Mouse (Mus musculus) MEL (cell line): ENCODE results near the gene Usp28.

Experiments
- EP300 ChIP-seq, 2 experiments: IDR thresholded peaks; 2 replicates each; pipeline ENCODE4 v1.6.1; 2011; ENCODE audit warnings: improper control_type of control experiment in 2 of 2, low read length in 2 of 2, low read depth in 1 of 2, mild to moderate bottlenecking in 1 of 2
- GATA1 ChIP-seq: IDR thresholded peaks from 2 replicates; pipeline ENCODE4 v1.6.1; 2011; ENCODE audit warnings: low read depth, low read length, improper control_type of control experiment
- MYC ChIP-seq: IDR thresholded peaks from 2 replicates; pipeline ENCODE4 v1.6.1; 2011; ENCODE audit warnings: low read depth, mild to moderate bottlenecking, low read length, improper control_type of control experiment, moderate library complexity
- POLR2A ChIP-seq, 2 experiments: IDR thresholded peaks; 2 replicates each; pipeline ENCODE4 v1.6.1; 2011 to 2012; ENCODE audit warnings: low read length in 2 of 2, mild to moderate bottlenecking in 2 of 2, control low read depth in 1 of 2, improper control_type of control experiment in 1 of 2, low read depth in 1 of 2, moderate library complexity in 1 of 2; ENCODE audit not compliant: control insufficient read depth in 1 of 2, insufficient read depth in 1 of 2, poor library complexity in 1 of 2
- POLR2AphosphoS2 ChIP-seq: IDR thresholded peaks from 2 replicates; pipeline ENCODE4 v1.6.1; 2011; ENCODE audit warnings: low read length, improper control_type of control experiment
- ZC3H11A ChIP-seq: IDR thresholded peaks from 2 replicates; pipeline ENCODE4 v1.6.1; 2012; ENCODE audit warnings: low read depth, mild to moderate bottlenecking, inconsistent platforms, low read length, improper control_type of control experiment
- ZKSCAN1 ChIP-seq: IDR thresholded peaks from 2 replicates; pipeline ENCODE4 v1.6.1; 2012; ENCODE audit warnings: low read depth, mild to moderate bottlenecking, inconsistent platforms, low read length, improper control_type of control experiment, moderate library complexity

DNA sequence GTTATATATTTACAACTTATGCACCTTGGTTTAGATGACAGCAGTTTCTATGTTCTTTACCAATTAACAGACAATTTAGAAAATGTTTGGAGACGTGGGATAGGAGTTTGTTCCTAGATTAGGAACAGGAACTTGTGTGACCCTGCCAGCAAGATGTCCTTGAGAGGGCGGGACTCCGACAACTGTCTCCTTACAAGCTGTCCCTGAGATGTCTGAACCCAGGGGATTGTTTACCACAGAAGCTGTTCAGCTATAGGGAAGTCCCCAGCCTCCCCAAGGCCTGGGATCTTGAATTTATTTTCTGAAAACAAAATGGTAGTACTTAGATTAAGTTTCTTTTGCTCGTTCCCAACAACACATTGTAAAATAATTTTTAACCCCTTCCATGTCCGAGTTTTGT, 65.7 kb downstream of the Usp28 start:
- no peak for TF ChIP-seq MYC
- TF ChIP-seq ZC3H11A = no peak
- no peak for TF ChIP-seq EP300 (IDR thresholded peaks at IDR 0.05; ENCODE audit: low read depth in 1 of 2, low read length in 2 of 2)
- TF ChIP-seq ZKSCAN1 = no peak
- no peak for TF ChIP-seq POLR2A (IDR thresholded peaks at IDR 0.05; ENCODE audit: control insufficient read depth in 1 of 2, insufficient read depth in 1 of 2, low read depth in 1 of 2, low read length in 2 of 2, poor library complexity in 1 of 2)
- no peak for TF ChIP-seq POLR2AphosphoS2
- no peak for TF ChIP-seq GATA1
